Mouse (Mus musculus): ENCODE measurements around the gene Acaca.
"Not testable (repeated sequence)": the region's sequence is repeated elsewhere in the genome, so short reads cannot be mapped to it uniquely, and the experiment has no call there.

Gene Acaca

DNA sequence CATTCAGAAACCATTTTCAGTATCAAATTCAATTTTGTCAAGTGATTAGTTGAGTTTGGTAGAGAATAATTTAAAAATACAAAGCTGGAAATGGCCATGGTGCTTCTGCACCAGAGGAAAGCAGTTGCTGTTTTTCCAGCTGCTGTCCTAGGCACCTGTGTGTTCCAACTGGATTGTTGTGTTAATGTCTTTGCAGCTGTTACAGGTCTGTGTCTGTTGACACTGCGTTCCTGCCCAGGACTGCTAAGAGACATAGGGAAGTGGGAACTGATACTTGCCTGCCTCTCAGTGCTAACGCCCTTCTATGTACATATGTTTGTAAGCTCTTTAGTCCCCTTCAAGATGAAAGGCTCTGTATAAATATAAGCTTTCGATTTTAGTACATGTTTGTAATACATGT is 203.4 kb downstream of the Acaca start:
- no peak for DNase-seq (ENCODE audit: low read depth, low spot score)

DNA sequence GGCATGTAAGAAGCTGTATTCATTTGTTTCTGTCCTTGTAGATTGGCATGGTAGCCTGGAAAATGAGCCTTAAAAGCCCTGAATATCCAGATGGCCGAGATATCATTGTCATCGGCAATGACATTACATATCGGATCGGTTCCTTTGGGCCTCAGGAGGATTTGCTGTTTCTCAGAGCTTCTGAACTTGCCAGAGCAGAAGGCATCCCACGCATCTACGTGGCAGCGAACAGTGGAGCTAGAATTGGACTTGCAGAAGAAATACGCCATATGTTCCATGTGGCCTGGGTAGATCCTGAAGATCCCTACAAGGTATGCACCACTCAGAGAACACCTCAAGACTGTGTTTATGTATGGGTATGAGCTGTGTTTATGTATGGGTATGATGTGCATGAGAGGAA is 208.8 kb downstream of the Acaca start:
- not testable (repeated sequence) for DNase-seq (ENCODE audit: low read depth, low spot score)

DNA sequence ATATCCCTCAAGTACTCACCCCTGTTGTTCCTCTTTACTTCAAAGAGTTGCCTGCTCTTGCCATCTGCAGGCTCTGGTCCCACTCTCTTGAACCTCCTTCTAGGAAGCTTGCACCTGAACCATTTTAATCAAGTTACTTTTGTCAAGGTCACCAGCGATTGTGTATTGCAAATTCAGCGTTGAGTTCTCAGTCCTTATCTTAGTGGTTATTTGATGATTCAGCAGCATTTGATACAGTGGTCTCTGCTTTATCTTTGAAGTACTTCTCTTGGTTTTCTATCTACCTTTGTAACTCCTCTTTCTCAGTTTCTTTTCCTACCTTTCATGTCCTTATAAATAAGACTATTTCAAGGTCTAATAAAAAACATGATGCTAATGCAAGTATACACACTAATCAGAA is 211.2 kb downstream of the Acaca start:
- DNase-seq (ENCODE audit: low read depth, low spot score), result no peak

DNA sequence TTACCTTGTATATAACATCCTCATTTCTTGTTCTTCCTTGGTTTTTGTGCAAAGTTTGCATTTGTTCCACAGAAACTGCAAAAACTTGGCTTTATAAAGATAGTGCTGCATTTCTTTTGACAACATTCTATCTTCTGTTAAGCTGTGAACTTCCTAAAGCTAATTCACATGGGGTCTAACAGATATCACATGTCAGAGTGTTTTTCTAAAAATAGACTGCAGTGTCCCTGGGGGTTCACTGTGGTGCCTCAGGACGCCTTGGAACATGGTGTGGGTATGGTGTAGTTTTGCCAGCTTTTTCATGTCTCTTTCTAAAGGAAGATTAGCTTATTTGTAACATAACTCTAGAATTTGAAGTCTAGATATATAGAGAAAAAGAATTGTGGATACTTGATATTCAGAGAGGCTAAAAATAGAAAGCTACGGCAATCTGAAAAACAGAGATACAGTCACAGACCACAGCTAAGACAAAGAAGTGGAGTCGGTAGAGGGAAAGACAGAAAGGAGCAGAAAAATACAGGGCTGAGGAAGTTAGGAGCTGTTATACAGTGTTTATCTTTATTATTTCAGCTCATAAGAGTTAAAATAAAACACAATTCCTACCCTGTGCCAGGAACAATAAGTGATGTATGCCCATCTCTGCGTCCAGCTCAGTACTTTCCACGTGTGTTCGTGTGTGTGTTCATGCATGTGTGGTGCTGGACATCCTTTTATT is 215.2 kb downstream of the Acaca start:
- no peak for DNase-seq (ENCODE audit: low read depth, low spot score)

DNA sequence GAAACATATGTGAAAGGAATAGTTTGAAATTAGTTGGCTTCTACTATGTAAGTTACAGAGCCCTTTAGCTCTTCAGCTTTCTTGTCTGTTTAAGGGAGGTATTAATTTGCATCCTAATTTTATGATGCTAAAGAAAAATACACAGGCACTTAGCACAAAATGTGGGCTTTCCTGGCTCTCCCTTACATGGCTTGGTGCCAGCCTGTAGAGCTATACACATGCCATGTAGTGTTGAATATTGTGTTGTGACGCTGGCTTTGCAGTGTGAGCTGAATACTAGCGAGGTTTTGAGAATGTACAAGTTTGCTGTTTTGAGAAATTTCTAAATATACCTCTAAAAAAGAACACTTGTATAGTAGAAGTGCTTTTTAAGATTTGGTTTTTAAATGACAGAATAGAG is 218.3 kb downstream of the Acaca start:
- DNase-seq (ENCODE audit: low read depth, low spot score), result no peak

DNA sequence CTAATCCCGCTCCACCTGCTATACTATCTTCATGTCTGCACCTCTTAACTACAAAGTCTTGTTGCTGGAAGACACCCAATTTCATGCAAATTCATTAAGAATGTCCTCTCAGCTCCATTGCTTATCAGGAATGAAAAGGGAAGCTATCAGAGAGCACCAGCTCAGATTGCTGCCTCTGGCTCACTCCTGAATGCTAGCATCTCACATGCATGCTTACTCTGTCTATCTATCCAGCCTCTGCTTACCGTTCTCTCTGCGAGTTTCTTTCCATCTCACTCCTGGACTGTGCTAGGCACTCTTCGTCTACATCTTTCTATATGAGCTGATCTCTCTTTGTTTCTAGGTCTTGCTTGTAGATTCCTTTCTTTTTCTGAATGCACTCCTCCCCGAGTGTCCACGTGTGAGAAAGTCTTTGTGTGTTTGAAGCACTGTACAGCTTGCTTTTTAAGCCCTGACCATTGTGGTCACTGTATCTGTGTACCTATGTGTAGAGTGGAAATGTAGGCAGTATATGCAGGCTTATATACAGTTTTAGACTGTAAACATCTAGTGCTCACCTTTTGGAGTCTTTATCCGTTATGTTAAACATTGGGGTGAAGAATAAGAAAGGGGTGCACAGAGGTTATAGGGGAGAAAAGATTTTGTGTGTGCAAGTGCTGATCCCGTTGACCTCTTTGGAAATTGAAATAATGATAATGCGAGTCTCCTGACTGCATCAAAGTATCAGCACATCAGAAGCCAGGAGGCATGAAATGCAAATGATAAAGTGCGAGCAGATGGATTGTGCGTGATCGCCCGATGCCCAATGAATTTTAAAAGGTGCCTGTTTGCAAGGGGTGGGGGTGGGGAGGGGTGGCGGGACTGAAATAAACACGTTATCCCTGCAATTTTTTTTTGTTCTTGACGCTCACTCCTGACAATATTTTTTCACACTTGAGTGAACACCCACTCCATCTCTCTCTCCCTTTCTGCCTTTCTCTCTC is 219.7 kb downstream of the Acaca start:
- DNase-seq (ENCODE audit: low read depth, low spot score), result no peak

DNA sequence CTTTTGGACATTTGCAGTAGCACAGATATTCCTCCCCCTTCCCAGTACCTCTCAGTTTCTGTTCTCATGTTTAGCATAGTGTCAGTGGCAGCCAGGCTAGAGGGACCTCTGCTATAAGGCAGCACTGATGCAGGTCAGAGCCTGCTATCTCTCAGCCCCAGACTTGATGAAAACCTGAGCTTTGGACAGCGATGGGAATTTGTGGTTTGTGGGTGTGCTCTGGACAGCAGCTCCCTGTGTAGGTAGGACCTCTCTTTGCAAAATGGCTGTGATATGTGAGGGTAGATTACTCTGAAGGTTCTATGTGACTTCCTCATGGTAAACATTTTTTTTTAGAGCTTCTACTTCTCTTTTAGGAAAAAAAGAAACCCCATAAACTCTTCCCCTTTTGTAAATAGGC is 221.7 kb downstream of the Acaca start:
- DNase-seq (ENCODE audit: low read depth, low spot score), result no peak

DNA sequence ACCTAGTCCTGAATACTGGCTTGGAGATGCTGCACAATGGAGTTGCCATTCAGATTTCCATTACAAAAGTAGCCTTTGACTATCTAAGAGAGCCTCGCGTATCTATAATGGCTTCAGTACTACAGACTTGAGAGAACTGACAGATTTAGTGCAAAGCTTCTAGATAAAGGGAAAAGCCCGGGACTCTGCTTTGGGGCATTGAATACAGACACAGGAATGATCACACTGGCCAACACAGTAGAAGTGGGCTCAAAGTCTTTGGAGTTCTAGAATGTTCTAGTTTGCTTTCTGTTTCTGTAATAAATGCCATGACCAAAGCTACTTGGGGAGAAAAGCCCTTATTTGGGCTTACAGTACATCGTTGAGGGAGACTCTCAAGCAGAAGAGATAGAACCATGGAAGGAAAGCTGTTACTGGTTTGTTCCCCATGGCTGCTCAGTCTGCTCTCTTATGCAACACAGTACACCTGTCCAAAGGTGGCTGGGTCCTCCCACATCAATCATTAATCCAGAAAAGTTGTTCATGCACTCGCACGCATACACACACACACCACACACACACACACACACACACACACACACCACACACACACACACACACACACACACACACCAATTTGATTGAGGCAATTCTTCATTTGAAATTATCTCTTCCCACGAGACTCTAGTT is 223.7 kb downstream of the Acaca start:
- no peak for DNase-seq (ENCODE audit: low read depth, low spot score)

DNA sequence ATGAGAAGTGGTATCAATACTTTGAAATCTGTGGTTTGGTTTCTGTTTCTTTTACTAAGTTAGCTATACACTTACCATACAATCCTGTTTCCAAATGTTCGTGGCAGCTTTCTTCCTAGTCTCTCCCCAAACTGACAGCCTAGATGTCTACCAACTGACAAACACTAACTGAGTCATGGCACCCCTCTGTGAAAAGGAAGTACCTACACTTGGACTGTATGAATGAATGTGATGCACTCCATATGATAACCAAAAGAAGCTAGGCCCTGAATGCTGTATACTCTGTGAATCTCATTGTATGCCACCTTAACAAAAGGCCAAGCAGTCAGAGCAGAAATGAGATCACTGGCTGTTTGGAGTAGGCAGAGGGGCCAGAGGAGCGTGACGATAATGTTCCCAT is 227.8 kb downstream of the Acaca start:
- DNase-seq (ENCODE audit: low read depth, low spot score), result no peak

DNA sequence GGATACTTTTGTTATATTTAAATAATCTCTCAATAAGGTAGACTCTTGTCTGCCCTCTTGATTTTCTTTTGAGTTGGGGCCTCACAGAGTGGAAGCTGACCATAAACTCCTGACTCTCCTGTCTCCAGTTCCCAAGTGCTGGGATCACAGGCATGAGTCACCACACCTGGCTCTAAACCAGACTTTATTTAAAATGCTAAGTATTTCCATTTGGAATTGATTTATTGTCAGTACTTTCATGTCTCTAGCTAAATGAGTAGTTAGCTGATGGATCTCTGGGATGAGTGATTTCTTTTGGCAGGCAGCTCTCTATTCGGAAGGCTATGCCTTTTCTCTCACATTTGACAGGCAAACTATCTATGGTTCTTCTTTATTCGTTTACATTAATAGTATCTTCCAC is 228.3 kb downstream of the Acaca start:
- no peak for DNase-seq (ENCODE audit: low read depth, low spot score)

DNA sequence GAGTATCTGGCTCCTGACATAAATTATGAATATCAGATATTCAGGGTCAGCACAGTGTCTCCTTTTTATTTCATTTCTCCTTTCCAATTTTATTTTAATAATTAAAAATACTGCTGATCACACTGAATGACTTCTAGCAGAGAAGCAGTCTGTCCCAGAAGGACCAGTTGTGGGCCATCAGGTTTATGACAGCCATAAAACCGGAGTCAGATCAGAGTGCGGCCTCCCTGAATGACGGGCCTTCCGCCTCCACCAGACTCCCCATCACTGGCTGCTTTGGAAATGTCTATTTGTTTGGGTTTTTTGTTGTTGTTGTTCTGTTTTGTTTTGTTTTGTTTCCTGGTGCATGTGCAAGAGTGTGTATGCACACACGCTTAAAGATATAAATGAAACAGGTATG is 232.1 kb downstream of the Acaca start:
- no peak for DNase-seq (ENCODE audit: low read depth, low spot score)

DNA sequence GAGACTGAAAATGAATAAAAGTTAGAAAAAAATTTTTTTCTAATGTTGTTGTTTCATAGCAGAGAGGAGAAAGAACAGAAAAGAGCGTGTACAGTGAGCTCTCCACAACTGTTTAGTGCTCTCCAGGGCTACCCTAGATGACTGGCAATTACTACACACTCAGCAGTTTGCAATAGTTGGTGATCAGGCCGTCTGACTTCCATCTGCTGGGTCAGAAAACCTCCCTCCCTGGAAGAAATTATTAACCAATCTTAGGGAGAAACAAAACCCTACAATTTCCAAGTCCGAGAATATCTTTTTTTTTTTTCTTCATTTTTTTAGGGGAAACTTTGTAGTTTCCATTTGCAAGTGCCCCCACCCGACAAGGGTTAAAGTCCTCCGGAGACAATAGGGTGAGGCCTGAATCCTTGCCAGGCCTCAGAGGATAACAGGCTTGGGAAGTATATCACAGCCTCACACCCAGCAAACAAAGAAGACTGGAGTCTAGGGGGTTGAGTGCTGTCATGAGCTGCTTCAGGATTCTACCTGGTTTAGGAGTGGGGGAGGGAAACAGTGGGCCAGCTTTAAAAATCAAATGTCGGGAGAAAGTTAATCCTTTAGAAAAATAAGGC is 233.3 kb downstream of the Acaca start:
- no peak for DNase-seq (ENCODE audit: low read depth, low spot score)

DNA sequence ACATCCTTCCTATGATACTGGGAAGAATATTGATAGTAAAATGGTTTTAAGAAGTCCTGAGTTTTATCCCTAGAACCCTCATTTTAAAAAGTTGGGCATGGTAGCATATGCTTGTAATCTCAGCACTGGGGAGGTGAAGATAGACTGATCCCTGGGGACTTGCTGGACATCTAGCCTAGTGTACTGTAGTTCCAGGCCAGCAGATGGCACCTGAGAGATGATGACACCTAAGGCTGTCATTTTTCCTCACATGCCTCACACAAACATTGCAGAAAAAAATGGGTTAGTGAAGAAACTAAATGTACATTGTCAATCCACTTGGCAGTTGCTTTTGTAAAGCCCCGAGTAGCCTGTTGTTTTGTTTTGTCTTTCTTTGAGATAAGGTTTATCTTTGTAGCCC is 235.8 kb downstream of the Acaca start:
- DNase-seq (ENCODE audit: low read depth, low spot score), result no peak

DNA sequence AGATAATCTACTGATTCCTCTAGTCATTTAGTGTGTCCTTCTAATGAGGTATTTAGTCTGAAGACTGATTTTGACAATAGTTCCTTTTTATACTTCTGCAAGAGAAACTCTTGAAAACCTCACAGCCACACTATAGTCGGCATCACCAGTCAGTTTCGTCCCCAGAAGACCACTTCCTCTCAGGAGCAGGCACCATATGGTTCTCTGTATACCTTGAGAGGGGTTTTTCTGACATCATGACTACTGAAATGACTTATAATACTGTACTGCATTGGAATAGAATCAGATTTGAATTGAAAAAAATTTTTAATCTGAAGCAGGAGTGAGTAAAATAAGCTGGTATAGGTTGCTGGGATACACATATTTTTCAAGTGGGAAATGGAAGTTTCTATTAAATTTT is 239.4 kb downstream of the Acaca start:
- DNase-seq (ENCODE audit: low read depth, low spot score), result no peak

DNA sequence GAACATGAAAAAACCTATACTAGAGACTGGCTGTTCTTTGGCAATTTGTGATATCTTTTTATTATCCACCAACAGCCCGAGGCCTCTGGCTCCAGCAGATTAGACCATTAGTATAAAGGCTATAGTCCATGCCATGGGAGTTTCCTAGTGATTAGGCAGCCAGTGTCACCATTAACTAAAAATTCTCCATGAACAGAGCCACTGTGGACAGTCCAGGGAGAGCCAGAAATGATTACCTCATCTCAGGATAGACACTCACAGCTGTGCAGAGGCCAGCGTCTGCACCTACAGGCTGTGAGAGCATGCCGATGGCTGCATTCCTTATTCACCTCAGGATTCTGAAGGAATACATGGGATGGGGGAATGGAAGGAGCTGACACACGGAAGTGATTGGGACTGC is 243.7 kb downstream of the Acaca start:
- DNase-seq (ENCODE audit: low read depth, low spot score), result no peak

DNA sequence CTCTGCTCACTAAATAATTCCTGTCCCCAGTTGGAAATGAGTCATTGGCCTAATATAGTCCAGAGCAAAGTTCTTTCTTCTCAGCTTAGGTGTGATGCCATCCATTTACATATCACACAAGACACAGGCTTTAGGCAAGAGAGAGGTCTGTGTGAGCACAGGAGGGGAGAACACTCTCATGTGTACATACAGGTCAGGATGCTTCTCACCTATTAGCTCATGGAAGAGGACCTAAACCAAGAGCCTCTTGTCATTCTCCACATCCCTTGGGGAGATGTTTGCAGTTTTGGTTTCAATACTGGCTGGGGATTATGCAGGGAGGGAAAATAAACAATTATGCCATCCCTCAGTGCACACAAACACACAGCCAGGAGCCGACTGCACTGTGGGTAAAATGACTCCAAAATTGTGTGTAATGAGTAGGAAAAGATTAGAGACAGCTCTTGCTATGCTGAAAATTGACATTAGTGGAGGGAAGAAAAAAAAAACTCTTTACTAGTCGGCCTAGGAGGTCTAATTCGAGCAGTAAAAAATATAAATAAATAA is 246.6 kb downstream of the Acaca start:
- no peak for DNase-seq (ENCODE audit: low read depth, low spot score)

DNA sequence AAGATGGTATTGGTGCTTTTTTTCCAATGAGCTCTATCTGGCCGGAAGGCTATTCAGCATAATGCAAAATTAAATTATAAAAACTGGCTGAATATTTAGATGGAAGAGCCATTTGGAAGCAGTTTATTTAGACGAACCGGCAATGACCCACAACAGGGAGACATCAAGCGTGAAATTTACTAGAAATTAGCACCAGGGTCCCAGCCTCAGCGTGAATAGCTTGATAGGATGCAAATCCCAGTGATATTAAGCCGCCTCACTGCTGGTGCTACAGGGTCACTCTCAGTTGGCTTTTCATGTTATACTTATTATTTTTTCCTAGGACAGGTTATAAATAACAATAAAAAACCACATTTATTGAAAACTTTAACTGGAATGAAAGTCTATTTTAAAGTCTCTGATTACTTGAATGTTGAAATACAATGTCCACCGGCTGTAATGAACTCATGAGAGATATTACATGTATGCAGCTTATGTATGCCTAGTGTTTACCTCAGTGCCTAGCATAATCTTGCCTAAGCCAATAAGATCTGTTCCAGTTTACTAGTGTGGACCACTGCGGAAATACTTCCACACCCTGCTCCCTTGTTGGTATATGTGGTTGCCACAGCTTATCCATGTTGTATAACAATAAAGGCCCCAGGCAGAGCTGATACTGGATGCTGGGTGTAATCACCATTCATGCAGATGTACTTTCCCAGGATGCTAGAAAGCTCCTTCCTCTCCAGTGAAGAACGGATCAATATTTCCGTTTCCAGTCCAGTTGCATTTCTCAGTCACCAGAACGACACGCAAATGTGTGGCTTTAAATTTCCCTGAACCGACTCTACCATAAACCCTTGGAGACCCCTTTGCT is 247.3 kb downstream of the Acaca start:
- DNase-seq (ENCODE audit: low read depth, low spot score), result no peak

DNA sequence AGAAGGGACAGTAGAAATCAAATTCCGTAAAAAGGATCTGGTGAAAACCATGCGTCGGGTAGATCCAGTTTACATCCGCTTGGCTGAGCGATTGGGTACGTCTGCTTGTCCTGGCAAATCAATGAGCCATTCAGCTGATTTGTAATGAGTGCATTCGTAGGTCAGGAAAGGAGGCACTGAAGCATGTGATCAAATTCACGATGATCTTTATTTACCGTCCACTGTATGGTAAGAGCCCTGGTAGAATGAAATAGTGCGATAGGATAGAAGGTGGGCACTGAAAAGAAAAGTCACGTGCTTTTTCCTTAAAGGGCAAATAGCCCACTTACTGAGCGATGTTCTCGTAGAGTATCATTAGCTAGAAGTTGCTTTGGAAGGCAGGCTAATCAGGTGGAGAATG is 253.0 kb downstream of the Acaca start:
- DNase-seq (ENCODE audit: low read depth, low spot score), result peak; percentile 64

DNA sequence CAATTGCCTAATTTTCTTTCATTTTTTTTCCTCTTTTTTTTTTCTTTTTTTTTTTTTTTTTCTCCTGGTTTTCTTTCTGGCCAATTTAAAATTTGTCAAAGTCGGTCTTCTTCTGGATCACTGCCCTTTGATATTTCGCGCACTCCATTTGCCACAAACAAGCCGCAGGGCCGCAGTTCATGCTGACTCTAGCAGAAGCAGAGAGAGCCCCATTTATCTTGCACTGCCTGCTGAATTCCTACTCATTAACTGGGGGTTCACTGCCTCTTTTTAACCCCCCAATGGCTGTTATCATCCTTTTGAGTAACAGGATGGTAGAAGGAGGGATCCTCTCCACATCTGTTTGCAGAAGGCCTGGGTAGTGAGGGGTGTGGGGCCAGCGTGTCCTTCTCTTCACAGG is 254.4 kb downstream of the Acaca start:
- DNase-seq (ENCODE audit: low read depth, low spot score), result no peak

DNA sequence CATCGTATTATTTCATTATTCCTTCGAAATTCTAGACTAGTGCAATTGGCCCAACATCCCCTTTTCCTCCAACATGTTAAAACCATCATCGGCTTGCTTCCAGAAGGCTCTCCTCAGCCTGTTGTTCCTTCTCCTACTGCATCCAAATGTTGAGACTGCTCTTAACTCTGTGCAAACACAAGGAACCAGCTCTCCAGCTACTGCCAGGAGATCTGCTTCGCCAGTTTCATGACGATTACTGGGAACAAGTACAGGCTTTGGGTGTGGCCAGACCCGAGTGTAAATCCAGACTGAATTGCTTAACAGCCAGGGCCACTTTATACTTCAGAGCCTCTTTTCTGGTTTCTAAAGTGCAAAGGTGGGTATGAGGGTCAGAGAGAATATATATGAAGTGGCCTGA is 259.9 kb downstream of the Acaca start:
- no peak for DNase-seq (ENCODE audit: low read depth, low spot score)

DNA sequence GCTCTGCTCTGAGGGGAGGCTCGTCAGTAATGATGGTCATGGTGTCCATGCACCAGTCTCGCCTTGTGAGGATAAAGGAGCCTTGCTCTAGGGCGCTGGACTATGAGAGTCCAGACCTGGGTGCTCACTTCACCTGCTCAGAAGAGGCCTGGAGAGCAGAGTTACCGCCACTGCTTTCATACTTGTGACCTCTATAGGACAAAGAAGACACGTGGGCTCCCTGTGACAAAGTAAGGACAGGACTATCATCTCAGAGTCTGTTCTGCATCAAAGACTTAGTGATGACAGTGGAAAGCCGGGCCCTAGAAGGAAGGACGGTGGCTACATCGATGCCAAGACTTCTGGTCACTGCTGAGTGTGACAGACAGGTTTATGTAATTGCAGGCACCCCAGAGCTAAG is 261.7 kb downstream of the Acaca start:
- no peak for DNase-seq (ENCODE audit: low read depth, low spot score)
